Mouse (Mus musculus) heart, postnatal 10 days (tissue): ENCODE results near the gene Cdca7l. TPM values are rescaled to one million over a fixed set of nuclear protein-coding genes. Genes with fewer than 3 reads are reported as not detected.
A peak's percentile ranks its signal among the peaks of the same experiment; 100 is the strongest.
"Not testable (repeated sequence)": the region's sequence is repeated elsewhere in the genome, so short reads cannot be mapped to it uniquely, and the experiment has no call there.

Experiments
- DNase-seq, 2 experiments: peaks; one replicate each; pipeline ENCODE4 v3.0.0; 2021
- intact Hi-C: fragments of 180-260 bp; cut with DNase I; formaldehyde crosslinking; loops from one replicate; pipeline ENCODE4 v1.15.1; 2025
- total RNA-seq, 2 experiments: library from RNA; stranded (reverse); gene quantifications; 2 replicates each; pipeline ENCODE4 v1.2.3; 2021

Gene Cdca7l
- total RNA-seq, 2 experiments from 2014 or later = 2.1 to 2.2 TPM

- intact Hi-C loops = loop anchor here (1.0 to 5.0 kb wide), 4 partner anchors 33 to 466 kb away; no protein-coding TSS in a partner anchor
- DNase-seq = peak; percentile 52 to 72
These were observed 49.2 kb downstream of the Cdca7l start for GRCm38 (mm10) chr12:117853316-117853715.

GRCm38 (mm10) chr12:117857023-117857422 is 52.9 kb downstream of the Cdca7l start:
- intact Hi-C loops = no loop called here

GRCm38 (mm10) chr12:117857884-117858283 is 53.8 kb downstream of the Cdca7l start:
- no peak for DNase-seq
- intact Hi-C loops = no loop called here

More at GRCm38 (mm10) chr12:117857023-117857422, 52.9 kb downstream of the Cdca7l start:
- no peak for DNase-seq

GRCm38 (mm10) chr12:117860840-117861239 is 56.8 kb downstream of the Cdca7l start:
- intact Hi-C loops = no loop called here
- DNase-seq = no peak

GRCm38 (mm10) chr12:117861249-117861648 is 57.2 kb downstream of the Cdca7l start:
- intact Hi-C loops = no loop called here
- no peak for DNase-seq

GRCm38 (mm10) chr12:117862655-117863054 is 58.6 kb downstream of the Cdca7l start:
- intact Hi-C loops = no loop called here
- DNase-seq = no peak

GRCm38 (mm10) chr12:117867708-117868564 is 63.8 kb downstream of the Cdca7l start:
- DNase-seq = no peak
- intact Hi-C loops = no loop called here

- DNase-seq = no peak
- intact Hi-C loops = no loop called here
These were observed 68.2 kb downstream of the Cdca7l start for GRCm38 (mm10) chr12:117872265-117872664.

GRCm38 (mm10) chr12:117878341-117878740 is 74.3 kb downstream of the Cdca7l start:
- DNase-seq = no peak
- intact Hi-C loops = no loop called here

- intact Hi-C loops = no loop called here
- DNase-seq = no peak
These were observed 80.5 kb downstream of the Cdca7l start for GRCm38 (mm10) chr12:117884627-117885026.

GRCm38 (mm10) chr12:117887422-117887821 is 83.3 kb downstream of the Cdca7l start:
- no peak for DNase-seq

GRCm38 (mm10) chr12:117900798-117901197 is 96.7 kb downstream of the Cdca7l start:
- intact Hi-C loops, DNase-seq: not testable (repeated sequence)

More at GRCm38 (mm10) chr12:117887422-117887821, 83.3 kb downstream of the Cdca7l start:
- intact Hi-C loops = no loop called here

GRCm38 (mm10) chr12:117901352-117901751 is 97.3 kb downstream of the Cdca7l start:
- intact Hi-C loops, DNase-seq: not testable (repeated sequence)

GRCm38 (mm10) chr12:117903671-117904070 is 99.6 kb downstream of the Cdca7l start:
- intact Hi-C loops = no loop called here
- DNase-seq = no peak

GRCm38 (mm10) chr12:117905232-117905840 is 101.2 kb downstream of the Cdca7l start:
- intact Hi-C loops, DNase-seq: not testable (repeated sequence)

- intact Hi-C loops = no loop called here
- no peak for DNase-seq
These were observed 107.3 kb downstream of the Cdca7l start for GRCm38 (mm10) chr12:117911396-117911795.

- DNase-seq = no peak
- intact Hi-C loops = no loop called here
These were observed 110.6 kb downstream of the Cdca7l start for GRCm38 (mm10) chr12:117914613-117915245.

- intact Hi-C loops = no loop called here
These were observed 111.9 kb downstream of the Cdca7l start for GRCm38 (mm10) chr12:117915826-117916588.

More at GRCm38 (mm10) chr12:117915826-117916588, 111.9 kb downstream of the Cdca7l start:
- no peak for DNase-seq
